Mouse (Mus musculus) spleen, postnatal 14 days (tissue): ENCODE data around the gene Sncb.

Source experiments
- DNase-seq, 2 experiments: peaks; one replicate each; pipeline ENCODE4 v3.0.0; 2021 to 2022; ENCODE audit warnings: low spot score in 2 of 2

The Sncb gene

GRCm38 (mm10) chr13:54749061-54749863, 17.1 kb downstream of the Sncb start:
- no peak for DNase-seq

- no peak for DNase-seq
Measured at GRCm38 (mm10) chr13:54748721-54749060, 17.7 kb downstream of the Sncb start.

GRCm38 (mm10) chr13:54748190-54748589, 18.2 kb downstream of the Sncb start:
- DNase-seq, result no peak

- no peak for DNase-seq
Measured at GRCm38 (mm10) chr13:54746896-54747295, 19.5 kb downstream of the Sncb start.

GRCm38 (mm10) chr13:54746110-54746509, 20.3 kb downstream of the Sncb start:
- no peak for DNase-seq

GRCm38 (mm10) chr13:54738213-54738601, 28.2 kb downstream of the Sncb start:
- no peak for DNase-seq

- DNase-seq, result no peak
Measured at GRCm38 (mm10) chr13:54737488-54738212, 28.7 kb downstream of the Sncb start.

GRCm38 (mm10) chr13:54736931-54737330, 29.5 kb downstream of the Sncb start:
- no peak for DNase-seq

GRCm38 (mm10) chr13:54726131-54726530, 40.3 kb downstream of the Sncb start:
- DNase-seq, result no peak

GRCm38 (mm10) chr13:54723143-54723542, 43.3 kb downstream of the Sncb start:
- DNase-seq, result no peak

GRCm38 (mm10) chr13:54716916-54717315, 49.5 kb downstream of the Sncb start:
- peak in 1 of 2 experiments; percentile 32 for DNase-seq

- no peak for DNase-seq
Measured at GRCm38 (mm10) chr13:54714996-54715395, 51.4 kb downstream of the Sncb start.

GRCm38 (mm10) chr13:54714393-54714792, 52.0 kb downstream of the Sncb start:
- no peak for DNase-seq

- DNase-seq, result no peak
Measured at GRCm38 (mm10) chr13:54710866-54711265, 55.5 kb downstream of the Sncb start.
